8 mouse cellular contexts compared by ENCODE assay signal in the genomic region with DNA sequence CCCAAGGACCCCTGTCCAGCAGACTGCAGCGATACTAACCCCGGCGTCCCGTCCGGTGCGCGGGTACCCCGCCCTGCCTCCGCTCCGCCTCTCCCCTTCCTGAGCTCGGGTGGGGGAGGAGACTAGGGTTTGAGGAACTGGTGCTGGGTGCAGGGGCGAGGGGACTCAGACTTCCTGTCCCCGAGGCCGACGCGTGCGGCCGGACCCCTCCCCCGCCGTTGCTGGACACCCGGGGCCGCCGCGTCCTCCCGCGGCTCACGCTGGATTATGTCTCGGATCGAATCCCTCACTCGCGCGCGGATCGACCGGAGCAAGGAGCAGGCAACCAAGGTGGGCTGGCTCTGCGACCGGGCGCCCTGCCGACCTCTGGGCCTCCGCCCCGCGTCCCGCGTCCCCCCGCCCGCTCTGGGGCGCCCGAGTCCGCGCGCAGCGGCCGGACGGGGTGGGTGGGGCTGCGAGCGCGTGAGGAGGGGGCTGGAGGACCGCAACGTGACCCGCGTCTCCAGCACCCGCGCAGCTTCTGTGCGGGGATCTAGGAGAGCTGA. TPM values are rescaled to one million over a fixed set of nuclear protein-coding genes. Genes with fewer than 3 reads are reported as not detected.
DNase-seq lines count a peak whose midpoint lies in the region; ATAC-seq and TF ChIP-seq lines count a peak whose summit lies in the region.

No protein-coding gene starts in this region.

- H3K4me2 ChIP-seq in embryonic facial prominence, embryonic 12.5 days (replicated peaks): peak overlapping the region; percentile 97
- peak overlapping the region; percentile 95 for H3K4me2 ChIP-seq in heart, embryonic 11.5 days
- peak overlapping the region; percentile 95 for H3K4me2 ChIP-seq in kidney, embryonic 14.5 days (replicated peaks; ENCODE audit: low read depth, low read length)

- DNase-seq in adrenal gland, adult 8-10 months: peak; percentile 62
- peak; percentile 85 for DNase-seq in lung, postnatal 14 days
- peak; percentile 59 for DNase-seq in right cerebral cortex, postnatal 25 days
- DNase-seq in frontal cortex, adult 2 months (ENCODE audit: extremely low spot score in 1 of 2, low spot score in 1 of 2): no peak

- peaks cover 10% of the 10 kb centered on the region for H3K4me1 ChIP-seq in ES-Bruce4 (ENCODE audit: control insufficient read depth, insufficient read depth, low read length)
- peaks cover 37% of the 10 kb centered on the region for H3K4me1 ChIP-seq in embryonic facial prominence, embryonic 12.5 days
- H3K4me1 ChIP-seq in heart, embryonic 11.5 days (ENCODE audit: control insufficient read depth, insufficient read depth, low read length): peaks cover 48% of the 10 kb centered on the region
- H3K4me1 ChIP-seq in kidney, embryonic 14.5 days (ENCODE audit: control insufficient read depth, insufficient read depth, low read length): peaks cover 52% of the 10 kb centered on the region

- H3K36me3 ChIP-seq in ES-Bruce4 (ENCODE audit: control insufficient read depth, insufficient read depth, low read length, poor library complexity, severe bottlenecking): peaks cover 2% of the 10 kb centered on the region; the same call in 1 of the 2 replicates
- peaks cover 12% of the 10 kb centered on the region for H3K36me3 ChIP-seq in embryonic facial prominence, embryonic 12.5 days
- H3K36me3 ChIP-seq in heart, embryonic 11.5 days (ENCODE audit: control insufficient read depth, insufficient read depth, low read length): 0 out of 2 replicates have a peak, but pooled peaks cover 2% of the 10 kb centered on the region
- 0 out of 2 replicates have a peak, but pooled peaks cover 4% of the 10 kb centered on the region for H3K36me3 ChIP-seq in kidney, embryonic 14.5 days (ENCODE audit: control insufficient read depth, insufficient read depth, low read length)

- H3K27me3 ChIP-seq in ES-Bruce4 (ENCODE audit: control insufficient read depth, insufficient read depth, low read length, poor library complexity, severe bottlenecking): no peaks in the 10 kb centered on the region
- no peaks in the 10 kb centered on the region for H3K27me3 ChIP-seq in embryonic facial prominence, embryonic 12.5 days
- no peaks in the 10 kb centered on the region for H3K27me3 ChIP-seq in heart, embryonic 11.5 days (ENCODE audit: control insufficient read depth, insufficient read depth, low read length)
- H3K27me3 ChIP-seq in kidney, embryonic 14.5 days (ENCODE audit: control insufficient read depth, insufficient read depth, low read length): no peaks in the 10 kb centered on the region

- peak; percentile 59; the same call in 1 of the 2 replicates for ATAC-seq in embryonic facial prominence, embryonic 12.5 days (ENCODE audit: insufficient number of reproducible peaks, insufficient read depth, low FRiP score, low TSS enrichment)
- peak; percentile 70 for ATAC-seq in heart, embryonic 11.5 days (replicated peaks; ENCODE audit: insufficient number of reproducible peaks, low FRiP score, low TSS enrichment)
- ATAC-seq in kidney, embryonic 14.5 days (ENCODE audit: low FRiP score, low TSS enrichment): peak; percentile 76

- 0 out of 2 replicates have a peak, but pooled peaks have one; percentile 46 for TF ChIP-seq EP300 in ES-Bruce4 (IDR thresholded peaks at IDR 0.05; ENCODE audit: insufficient read depth, low read depth, low read length)

- no peak for TF ChIP-seq CTCF in ES-Bruce4 (IDR thresholded peaks at IDR 0.05; ENCODE audit: low read depth, low read length)

- peak overlapping the region; percentile 51 for H3K27ac ChIP-seq in ES-Bruce4 (ENCODE audit: insufficient read depth, low read length)
- H3K27ac ChIP-seq in embryonic facial prominence, embryonic 12.5 days: peak overlapping the region; percentile 98
- H3K27ac ChIP-seq in heart, embryonic 11.5 days (ENCODE audit: low read depth, low read length): peak overlapping the region; percentile 98
- peak overlapping the region; percentile 97 for H3K27ac ChIP-seq in kidney, embryonic 14.5 days (ENCODE audit: low read depth, low read length)

- H3K4me3 ChIP-seq in ES-Bruce4 (ENCODE audit: low read depth, low read length): peak overlapping the region; percentile 82
- peak overlapping the region; percentile 92 for H3K4me3 ChIP-seq in embryonic facial prominence, embryonic 12.5 days
- H3K4me3 ChIP-seq in heart, embryonic 11.5 days (ENCODE audit: low read depth, low read length): peak overlapping the region; percentile 76
- peak overlapping the region; percentile 67 for H3K4me3 ChIP-seq in kidney, embryonic 14.5 days (ENCODE audit: low read length)

- H3K9me3 ChIP-seq in ES-Bruce4 (replicated peaks; ENCODE audit: control insufficient read depth, insufficient read depth, low read length, poor library complexity, severe bottlenecking): peaks cover 6% of the 10 kb centered on the region
- no peaks in the 10 kb centered on the region for H3K9me3 ChIP-seq in embryonic facial prominence, embryonic 12.5 days
- H3K9me3 ChIP-seq in heart, embryonic 11.5 days (replicated peaks; ENCODE audit: control insufficient read depth, low read length): no peaks in the 10 kb centered on the region
- H3K9me3 ChIP-seq in kidney, embryonic 14.5 days (ENCODE audit: control insufficient read depth, low read length): no peaks in the 10 kb centered on the region

- WGBS in embryonic facial prominence, embryonic 12.5 days: under 1% methylated on average over 64 of the region's 64 CpGs
- WGBS in heart, embryonic 11.5 days (ENCODE audit: insufficient replicate concordance): under 1% methylated on average over 60 of the region's 64 CpGs
- WGBS in kidney, embryonic 14.5 days: under 1% methylated on average over 55 of the region's 64 CpGs

- H3K9ac ChIP-seq in ES-Bruce4 (ENCODE audit: low read depth, poor library complexity, severe bottlenecking): peak overlapping the region; percentile 85
- H3K9ac ChIP-seq in embryonic facial prominence, embryonic 12.5 days: peak overlapping the region; percentile 95
- H3K9ac ChIP-seq in heart, embryonic 11.5 days (ENCODE audit: low read depth, low read length): peak overlapping the region; percentile 98
- H3K9ac ChIP-seq in kidney, embryonic 14.5 days (ENCODE audit: low read depth, low read length): peak overlapping the region; percentile 86

- TF ChIP-seq POLR2A in ES-Bruce4 (IDR thresholded peaks at IDR 0.05; ENCODE audit: insufficient read depth, low read length): peak; percentile 30

RNA-seq across cellular contexts. Expression of gene Arhgef2, which starts 15.3 kb away (rescaled TPM):
- 71.2 and 74.9 TPM in 2 replicates for polyA plus RNA-seq in ES-Bruce4 (2011; ENCODE audit: insufficient read depth, insufficient read length, low read depth, missing spikeins)
- 10 to 100 TPM; 22.0 to 48.2 (median 31.5) TPM for total RNA-seq in adrenal gland, adult 8-10 months (2022)
- polyA plus RNA-seq in embryonic facial prominence, embryonic 12.5 days (2016; fragmentation: Nextera tagmentation; extraction: Ambion mirVana): 117 and 123 TPM in 2 replicates
- polyA plus RNA-seq in heart, embryonic 11.5 days (2014; fragmentation: Nextera tagmentation; extraction: Ambion mirVana): 91.4 and 102 TPM in 2 replicates
- 110 and 127 TPM in 2 replicates for polyA plus RNA-seq in kidney, embryonic 14.5 days (2014; fragmentation: Nextera tagmentation; extraction: Ambion mirVana)
- 185 and 212 TPM in 2 replicates for polyA plus RNA-seq in frontal cortex, adult 2 months (2012; rRNA removed)

RNA-seq across cellular contexts. Expression of gene Rxfp4, which starts 31.9 kb away (rescaled TPM):
- polyA plus RNA-seq in ES-Bruce4 (2011; ENCODE audit: insufficient read depth, insufficient read length, low read depth, missing spikeins): not detected in 2 replicates
- total RNA-seq in adrenal gland, adult 8-10 months (2022): not detected
- not detected in 2 replicates for polyA plus RNA-seq in embryonic facial prominence, embryonic 12.5 days (2016; fragmentation: Nextera tagmentation; extraction: Ambion mirVana)
- not detected in 2 replicates for polyA plus RNA-seq in heart, embryonic 11.5 days (2014; fragmentation: Nextera tagmentation; extraction: Ambion mirVana)
- polyA plus RNA-seq in kidney, embryonic 14.5 days (2014; fragmentation: Nextera tagmentation; extraction: Ambion mirVana): not detected in 2 replicates
- polyA plus RNA-seq in frontal cortex, adult 2 months (2012; rRNA removed): not detected in 2 replicates

RNA-seq across cellular contexts. Expression of gene Ssr2, which starts 45.4 kb away (rescaled TPM):
- 348 and 382 TPM in 2 replicates for polyA plus RNA-seq in ES-Bruce4 (2011; ENCODE audit: insufficient read depth, insufficient read length, low read depth, missing spikeins)
- 100 to 1,000 TPM; 139 to 217 (median 172) TPM for total RNA-seq in adrenal gland, adult 8-10 months (2022)
- polyA plus RNA-seq in embryonic facial prominence, embryonic 12.5 days (2016; fragmentation: Nextera tagmentation; extraction: Ambion mirVana): 184 and 185 TPM in 2 replicates
- 206 and 229 TPM in 2 replicates for polyA plus RNA-seq in heart, embryonic 11.5 days (2014; fragmentation: Nextera tagmentation; extraction: Ambion mirVana)
- polyA plus RNA-seq in kidney, embryonic 14.5 days (2014; fragmentation: Nextera tagmentation; extraction: Ambion mirVana): 260 and 303 TPM in 2 replicates
- 111 and 131 TPM in 2 replicates for polyA plus RNA-seq in frontal cortex, adult 2 months (2012; rRNA removed)

Comparison
In these comparisons a context has a peak if more than half of its experiments do, and no peak if none do; other contexts are left out.
1. DNase-seq: peak in adrenal gland, adult 8-10 months (single experiment), lung, postnatal 14 days (single experiment) and right cerebral cortex, postnatal 25 days (single experiment); none in frontal cortex, adult 2 months (0 of 2).
2. Peak in every context shown above with its lines, with median percentiles within 50 percentile points of each other: H3K27ac ChIP-seq, H3K4me3 ChIP-seq, H3K9ac ChIP-seq, ATAC-seq and H3K4me2 ChIP-seq.